Mouse (Mus musculus): ENCODE measurements at regions not wholly inside any gene's neighbourhood (a gene's known extent, or its start where the extent isn't known, plus 50 kb on each side); places are given as distances from the start of the nearest gene placed in this dataset.

DNA sequence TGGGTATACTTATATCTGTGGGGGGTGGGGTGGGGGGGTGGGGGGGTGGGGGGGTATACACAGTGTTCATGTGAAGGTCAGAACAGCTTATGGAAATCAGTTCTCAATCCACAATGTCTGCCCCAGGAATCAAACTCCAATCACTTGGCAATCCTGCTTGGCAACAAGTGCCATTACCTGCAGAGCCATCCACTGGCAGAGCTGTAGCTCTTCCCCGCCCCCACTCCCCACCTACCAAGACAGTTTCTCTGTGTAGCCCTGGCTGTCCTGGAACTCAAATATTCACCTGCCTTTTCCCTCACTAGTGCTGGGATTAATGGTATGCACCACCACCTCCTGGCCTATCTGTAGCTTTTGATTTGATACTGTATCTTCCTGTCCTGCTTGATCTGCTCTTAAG lies 61.0 kb upstream of the Stxbp5l start:
- TF ChIP-seq CTCF (IDR thresholded peaks at IDR 0.05; ENCODE audit: low read depth, low read length) (no peak), POLR2A (IDR thresholded peaks at IDR 0.05; ENCODE audit: extremely low read depth, insufficient read depth, low read length) (no peak)
